Mouse (Mus musculus) heart, embryonic 12.5 days (tissue): ENCODE data around the gene Herc3. TPM values are rescaled to one million over a fixed set of nuclear protein-coding genes. Genes with fewer than 3 reads are reported as not detected.
"Not testable (repeated sequence)": the region's sequence is repeated elsewhere in the genome, so short reads cannot be mapped to it uniquely, and the experiment has no call there.

Experiments used
- ATAC-seq: fragments of 200-750 bp; cut with Nextera tagmentation; 2 replicates; pipeline ENCODE4 v1.8.0; 2017; ENCODE audit warnings: moderate TSS enrichment, moderate library complexity; ENCODE audit not compliant: insufficient number of reproducible peaks, low FRiP score
- H3K27ac ChIP-seq: fragments of 300-500 bp; sonication (generic); 2 replicates; pipeline ENCODE4 v1.5.1; 2016; ENCODE audit warnings: mild to moderate bottlenecking, moderate library complexity; ENCODE audit not compliant: poor library complexity, severe bottlenecking
- H3K27me3 ChIP-seq: fragments of 300-500 bp; sonication (generic); replicated peaks from 2 replicates; pipeline ENCODE4 v1.6.1; 2016; ENCODE audit warnings: mild to moderate bottlenecking, moderate library complexity
- H3K36me3 ChIP-seq: fragments of 300-500 bp; sonication (generic); 2 replicates; pipeline ENCODE4 v1.6.1; 2016; ENCODE audit warnings: mild to moderate bottlenecking, moderate library complexity
- H3K4me1 ChIP-seq: fragments of 300-500 bp; sonication (generic); replicated peaks from 2 replicates; pipeline ENCODE4 v1.6.1; 2016; ENCODE audit warnings: mild to moderate bottlenecking
- H3K4me2 ChIP-seq: fragments of 300-500 bp; sonication (generic); 2 replicates; pipeline ENCODE4 v1.6.1; 2016; ENCODE audit warnings: mild to moderate bottlenecking, moderate library complexity
- H3K4me3 ChIP-seq: fragments of 300-500 bp; sonication (generic); 2 replicates; pipeline ENCODE4 v1.5.1; 2016; ENCODE audit warnings: mild to moderate bottlenecking
- H3K9ac ChIP-seq: fragments of 300-500 bp; sonication (generic); 2 replicates; pipeline ENCODE4 v1.6.1; 2016; ENCODE audit warnings: mild to moderate bottlenecking, moderate library complexity
- H3K9me3 ChIP-seq: fragments of 300-500 bp; sonication (generic); replicated peaks from 2 replicates; pipeline ENCODE4 v1.6.1; 2016; ENCODE audit warnings: mild to moderate bottlenecking, moderate library complexity
- WGBS: fragments of 180-500 bp; shearing (Covaris S2); methylation state at CpG from one replicate; pipeline ENCODE4 v1.1.7; 2016; 5-methylcytosine and 5-hydroxymethylcytosine counted together
- polyA plus RNA-seq: library from polyadenylated mRNA; unstranded; fragments of >200 nt; fragmentation: Nextera tagmentation; extraction: Ambion mirVana; gene quantifications from 2 replicates; pipeline ENCODE4 v1.2.1, GENCODE M21; 2016

The Herc3 gene
- polyA plus RNA-seq, 1 experiment from 2014 or later, result 38.3 TPM

DNA sequence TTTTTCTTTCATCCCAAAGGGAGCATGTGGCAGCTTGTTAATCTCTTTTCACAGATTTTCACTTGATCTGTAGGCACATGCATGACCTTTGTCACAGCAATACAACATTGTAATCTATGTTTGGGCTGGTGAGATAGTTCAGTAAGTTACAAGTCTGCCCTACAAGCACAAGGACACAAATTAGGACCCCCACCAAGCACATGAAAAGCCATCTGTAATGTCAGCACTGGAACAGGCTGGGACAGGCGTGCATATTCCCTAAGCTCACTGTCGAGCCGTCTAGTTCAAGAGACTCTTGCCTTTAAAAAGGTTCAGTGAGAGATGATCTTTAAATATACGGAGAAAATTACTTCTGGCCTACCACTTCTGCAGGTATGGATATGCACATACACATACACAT lies 28.3 kb downstream of the Herc3 start:
- no peak overlapping the region for H3K27ac ChIP-seq
- no peak overlapping the region for H3K4me2 ChIP-seq
- peaks cover 22% of the 10 kb centered on the region for H3K36me3 ChIP-seq
- no peak for ATAC-seq
- 93% methylated on average over 4 of the region's 4 CpGs for WGBS
- no peak overlapping the region for H3K4me3 ChIP-seq
- no peak overlapping the region for H3K9ac ChIP-seq
- no peaks in the 10 kb centered on the region for H3K27me3 ChIP-seq
- peaks cover 14% of the 10 kb centered on the region for H3K4me1 ChIP-seq
- no peaks in the 10 kb centered on the region for H3K9me3 ChIP-seq

DNA sequence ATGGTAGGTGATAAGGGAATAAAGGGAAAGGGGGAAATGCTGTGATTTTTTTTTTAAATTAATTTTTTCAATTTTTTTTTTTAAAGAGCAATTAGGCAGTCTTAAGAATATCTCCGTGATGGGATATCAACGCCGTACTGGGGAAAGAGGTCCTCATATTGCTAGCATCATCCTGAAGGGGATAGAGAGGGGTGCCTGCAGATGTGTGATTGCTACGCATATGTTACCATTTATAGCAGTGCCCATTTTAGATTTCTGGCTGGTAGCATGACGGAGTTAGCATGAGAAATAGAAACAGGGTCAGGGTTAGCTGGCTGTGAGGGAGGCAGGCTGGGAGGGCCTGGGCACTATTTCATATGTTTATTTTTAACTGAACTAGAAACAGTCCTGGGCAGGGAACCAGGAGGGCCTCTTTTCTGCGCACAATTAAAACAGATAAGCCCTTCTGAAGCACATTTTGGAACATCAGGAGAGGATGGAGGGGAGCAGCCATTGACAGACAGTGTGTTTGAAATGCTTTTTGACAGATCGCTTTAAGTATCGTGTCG lies 31.3 kb downstream of the Herc3 start:
- Histone ChIP-seq H3K9ac (no peak overlapping the region), H3K27ac (peak overlapping the region; percentile 66), H3K36me3 (peaks cover 16% of the 10 kb centered on the region), H3K9me3 (no peaks in the 10 kb centered on the region), H3K4me2 (peak overlapping the region; percentile 28; the same call in 1 of the 2 replicates), H3K27me3 (no peaks in the 10 kb centered on the region), H3K4me3 (peak overlapping the region; percentile 13; the same call in 1 of the 2 replicates), H3K4me1 (peaks cover 1% of the 10 kb centered on the region)
- ATAC-seq, result 0 out of 2 replicates have a peak, but pooled peaks have one; percentile 48
- WGBS, result 56% methylated on average over 9 of the region's 9 CpGs

DNA sequence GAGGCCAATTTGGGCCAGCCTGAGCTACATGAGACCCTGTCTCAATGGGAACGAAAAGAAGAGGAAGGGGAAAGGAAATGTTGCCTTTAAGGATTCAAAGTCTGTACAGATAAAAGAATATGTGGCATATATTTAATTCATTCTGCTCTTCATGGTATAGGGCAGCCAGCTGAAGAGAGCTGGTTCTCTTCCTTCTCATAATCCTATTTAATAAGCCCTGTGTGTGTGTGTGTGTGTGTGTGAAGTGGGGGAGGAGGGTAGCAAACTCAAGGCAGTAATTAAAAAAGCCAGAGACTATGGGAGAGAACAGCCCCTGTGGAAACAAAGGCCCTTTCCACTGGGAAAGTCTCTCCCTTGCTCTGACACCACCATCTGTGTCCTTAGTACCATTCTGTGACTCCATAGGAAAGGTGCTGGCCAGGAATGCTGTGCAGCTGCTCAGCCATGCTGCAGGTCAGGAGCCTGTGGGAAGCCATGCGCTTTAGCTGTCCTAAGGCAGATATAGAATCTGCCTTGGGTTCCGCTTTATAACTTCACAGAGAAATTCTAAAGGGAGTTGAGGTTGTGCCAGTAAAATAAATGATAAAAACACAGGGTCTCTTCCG lies 32.5 kb downstream of the Herc3 start:
- Histone ChIP-seq H3K27ac (no peak overlapping the region; the same call in 1 of the 2 replicates), H3K4me3 (no peak overlapping the region), H3K9ac (no peak overlapping the region), H3K27me3 (no peaks in the 10 kb centered on the region), H3K9me3 (no peaks in the 10 kb centered on the region), H3K4me2 (peak overlapping the region; percentile 33), H3K36me3 (peaks cover 16% of the 10 kb centered on the region), H3K4me1 (peaks cover 9% of the 10 kb centered on the region)
- WGBS, result 88% methylated on average over 4 of the region's 4 CpGs
- ATAC-seq, result no peak

DNA sequence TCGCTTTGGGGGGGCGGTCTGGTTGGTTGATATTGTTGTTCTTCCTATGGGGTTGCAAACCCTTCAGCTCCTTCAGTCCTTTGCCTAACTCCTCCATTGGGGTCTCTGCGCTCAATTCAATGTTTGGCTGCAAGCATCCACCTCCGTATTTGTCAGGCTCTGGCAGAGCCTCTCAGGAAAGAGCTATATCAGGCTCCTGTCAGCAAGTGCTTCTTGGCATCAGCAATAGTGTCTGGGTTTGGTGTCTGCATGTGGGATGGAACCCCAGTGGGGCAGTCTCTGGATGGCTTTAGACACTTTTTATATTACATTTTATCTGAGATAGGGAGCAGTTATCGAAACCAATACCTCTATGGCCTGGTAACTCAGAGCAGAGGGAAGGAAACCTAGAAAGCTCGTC lies 36.6 kb downstream of the Herc3 start:
- H3K9me3 ChIP-seq, H3K4me1 ChIP-seq, H3K4me3 ChIP-seq, H3K4me2 ChIP-seq, ATAC-seq, H3K9ac ChIP-seq, H3K27ac ChIP-seq, H3K27me3 ChIP-seq, H3K36me3 ChIP-seq: not testable (repeated sequence)
- 66% methylated on average over 6 of the region's 6 CpGs for WGBS

DNA sequence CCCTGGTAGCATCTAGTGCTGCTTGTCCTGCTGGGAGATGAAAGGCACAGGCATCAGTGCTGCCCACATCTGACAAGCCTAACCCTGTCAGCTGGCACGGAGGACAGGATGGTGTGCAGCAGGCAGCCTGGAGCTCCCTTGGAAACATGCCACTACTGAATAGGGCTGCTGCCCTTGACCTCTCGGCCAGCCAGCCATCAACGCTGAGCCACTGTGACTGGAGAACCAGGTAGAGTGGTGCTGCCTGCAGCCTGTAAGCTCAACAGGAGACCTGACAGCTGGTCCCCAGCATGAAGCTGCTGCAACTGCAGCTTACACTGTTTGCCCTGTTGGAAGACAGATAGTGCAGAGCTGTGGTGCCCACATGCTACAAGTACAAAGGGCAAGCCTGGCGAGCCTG lies 48.3 kb downstream of the Herc3 start:
- no peaks in the 10 kb centered on the region for H3K4me1 ChIP-seq
- H3K9ac ChIP-seq, result no peak overlapping the region
- no peak for ATAC-seq
- H3K27me3 ChIP-seq, result no peaks in the 10 kb centered on the region
- no peak overlapping the region for H3K27ac ChIP-seq
- H3K9me3 ChIP-seq, result no peaks in the 10 kb centered on the region
- peaks cover 34% of the 10 kb centered on the region for H3K36me3 ChIP-seq
- 47% methylated on average over 4 of the region's 4 CpGs for WGBS
- no peak overlapping the region for H3K4me3 ChIP-seq
- no peak overlapping the region for H3K4me2 ChIP-seq

DNA sequence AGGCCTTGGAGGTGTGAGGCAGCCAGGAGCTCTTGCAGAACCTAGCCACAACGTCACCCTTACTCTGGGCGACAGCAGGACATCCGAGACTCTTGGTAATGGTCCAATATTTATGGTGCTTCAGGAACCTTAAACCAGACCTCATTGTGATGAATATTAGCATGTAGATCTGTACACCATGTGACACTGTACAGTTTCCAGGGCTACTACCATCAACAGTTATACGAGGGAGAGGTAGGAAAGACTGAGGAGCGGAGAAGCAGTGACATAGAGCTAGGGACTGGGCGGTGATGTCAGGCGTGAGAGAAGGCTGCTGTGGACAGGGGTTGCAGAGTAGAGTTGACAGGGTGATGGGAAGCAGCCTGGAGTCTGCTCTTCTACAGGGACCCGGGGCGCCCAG lies 48.7 kb downstream of the Herc3 start:
- Histone ChIP-seq H3K9me3 (no peaks in the 10 kb centered on the region), H3K36me3 (peaks cover 30% of the 10 kb centered on the region), H3K4me1 (no peaks in the 10 kb centered on the region), H3K4me2 (no peak overlapping the region), H3K9ac (no peak overlapping the region), H3K27me3 (no peaks in the 10 kb centered on the region), H3K4me3 (no peak overlapping the region), H3K27ac (no peak overlapping the region)
- ATAC-seq, result no peak
- WGBS, result 88% methylated on average over 9 of the region's 9 CpGs

DNA sequence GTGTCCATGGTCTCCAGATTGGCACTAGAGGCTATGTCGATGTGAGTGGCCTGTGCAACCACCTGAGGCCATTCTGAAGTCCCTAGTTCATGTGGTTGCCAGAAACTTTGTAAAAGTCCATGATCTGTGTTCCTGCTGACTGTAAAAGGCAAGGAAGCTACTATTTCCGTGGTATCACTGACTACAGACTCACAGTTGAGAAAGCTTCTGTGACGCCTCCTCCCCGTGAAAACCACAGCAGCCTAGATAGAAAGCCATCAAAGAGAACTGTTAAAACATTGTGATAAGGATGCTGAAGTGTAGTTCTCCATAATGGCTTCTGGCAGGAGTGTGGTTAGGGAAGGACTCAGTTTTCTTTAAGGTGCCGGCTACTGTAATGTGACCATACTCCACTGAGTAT lies 49.6 kb downstream of the Herc3 start:
- Histone ChIP-seq H3K9ac (no peak overlapping the region), H3K36me3 (peaks cover 29% of the 10 kb centered on the region), H3K9me3 (no peaks in the 10 kb centered on the region), H3K4me1 (no peaks in the 10 kb centered on the region), H3K4me3 (no peak overlapping the region), H3K27ac (no peak overlapping the region), H3K4me2 (no peak overlapping the region), H3K27me3 (no peaks in the 10 kb centered on the region)
- 52% methylated on average over 5 of the region's 5 CpGs for WGBS
- ATAC-seq, result no peak

DNA sequence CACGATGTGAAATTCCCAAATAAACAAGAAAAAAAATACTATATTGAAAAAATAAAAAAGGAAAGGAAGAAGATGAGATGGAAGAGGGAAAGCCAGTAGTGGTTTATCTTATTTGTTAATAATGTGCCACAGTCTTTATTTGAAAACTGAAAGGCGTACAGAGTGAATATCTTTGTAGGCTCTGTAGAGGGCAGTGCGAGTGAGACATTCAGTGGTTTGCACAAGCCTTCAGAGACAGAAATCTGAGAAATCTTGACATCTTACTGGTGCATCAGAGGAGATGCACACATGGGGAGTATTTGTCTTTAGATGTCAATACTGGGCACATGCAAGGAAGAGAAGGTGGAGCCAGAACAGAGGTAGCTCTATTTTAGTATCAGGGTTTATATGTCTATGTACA lies 50.1 kb downstream of the Herc3 start:
- Histone ChIP-seq H3K9ac (no peak overlapping the region), H3K4me3 (no peak overlapping the region), H3K36me3 (peaks cover 26% of the 10 kb centered on the region), H3K27ac (no peak overlapping the region), H3K27me3 (no peaks in the 10 kb centered on the region), H3K4me1 (no peaks in the 10 kb centered on the region), H3K4me2 (no peak overlapping the region), H3K9me3 (no peaks in the 10 kb centered on the region)
- no peak for ATAC-seq
- 87% methylated on average over 3 of the region's 3 CpGs for WGBS

DNA sequence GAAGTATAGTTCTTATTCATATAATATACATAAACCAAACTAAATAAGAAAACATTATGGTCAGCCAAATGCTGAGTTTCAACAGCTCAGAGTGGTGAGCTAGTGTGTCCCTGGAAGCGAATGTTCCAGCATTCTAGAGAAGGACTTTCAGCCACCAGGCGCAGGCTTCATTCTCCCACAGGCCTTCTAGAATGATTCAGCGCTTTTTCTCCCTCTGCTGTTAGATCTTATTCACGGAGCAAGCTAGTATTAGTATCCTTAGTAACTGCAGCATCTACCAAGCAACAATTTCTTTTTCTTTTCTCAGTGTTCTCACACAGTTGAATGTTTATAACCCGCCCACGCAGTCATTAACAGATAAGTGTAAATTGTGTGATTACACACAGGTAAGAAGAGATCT lies 51.0 kb downstream of the Herc3 start:
- WGBS, result 72% methylated on average over 6 of the region's 6 CpGs
- ATAC-seq, result no peak
- Histone ChIP-seq H3K27ac (no peak overlapping the region), H3K27me3 (no peaks in the 10 kb centered on the region), H3K9me3 (no peaks in the 10 kb centered on the region), H3K4me1 (no peaks in the 10 kb centered on the region), H3K36me3 (peaks cover 22% of the 10 kb centered on the region), H3K9ac (no peak overlapping the region), H3K4me3 (no peak overlapping the region), H3K4me2 (no peak overlapping the region)

DNA sequence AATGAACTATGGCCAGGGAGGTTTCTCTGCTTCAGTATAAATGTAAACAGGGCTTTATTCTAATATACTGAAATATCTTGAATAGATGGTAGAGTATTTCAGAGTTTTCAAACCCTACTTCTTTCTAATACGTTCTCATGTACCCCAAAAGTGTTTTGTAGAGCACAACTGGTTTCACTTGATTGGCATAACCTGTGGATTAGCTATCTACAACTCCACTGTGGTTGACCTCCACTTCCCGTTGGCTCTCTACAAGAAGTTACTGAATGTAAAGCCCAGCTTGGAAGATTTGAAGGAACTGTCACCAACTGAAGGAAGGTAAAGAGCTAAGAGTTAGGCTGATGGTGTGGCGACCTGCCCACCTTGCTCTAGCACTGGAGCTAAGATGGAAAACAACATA lies 58.7 kb downstream of the Herc3 start:
- no peaks in the 10 kb centered on the region for H3K27me3 ChIP-seq
- peaks cover 47% of the 10 kb centered on the region for H3K36me3 ChIP-seq
- no peak overlapping the region for H3K27ac ChIP-seq
- no peak overlapping the region for H3K4me2 ChIP-seq
- H3K4me1 ChIP-seq, result no peaks in the 10 kb centered on the region
- no peak overlapping the region for H3K9ac ChIP-seq
- no peak overlapping the region for H3K4me3 ChIP-seq
- 77% methylated on average over 3 of the region's 3 CpGs for WGBS
- ATAC-seq, result no peak
- no peaks in the 10 kb centered on the region for H3K9me3 ChIP-seq

DNA sequence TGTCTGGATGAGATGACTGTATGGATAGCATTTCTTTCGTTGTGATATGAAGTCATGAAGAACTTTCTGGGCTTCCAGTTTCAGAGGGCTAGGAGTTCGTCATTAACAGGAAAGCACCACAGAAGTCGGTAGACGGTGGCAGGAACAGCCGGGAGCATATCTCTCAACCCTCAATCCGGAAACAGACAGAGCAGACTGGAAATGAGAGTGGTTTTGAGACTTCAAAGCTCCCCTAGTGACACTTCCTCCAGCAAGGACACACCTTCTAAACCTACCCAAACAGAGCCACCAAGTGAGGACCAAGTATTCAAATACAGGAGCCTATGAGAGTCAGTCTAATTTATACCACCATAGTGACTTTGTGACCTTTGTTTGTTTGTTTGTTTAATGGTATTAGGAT lies 62.0 kb downstream of the Herc3 start:
- 64% methylated on average over 6 of the region's 6 CpGs for WGBS
- peaks cover 56% of the 10 kb centered on the region for H3K36me3 ChIP-seq
- H3K9ac ChIP-seq, result no peak overlapping the region
- H3K4me3 ChIP-seq, result no peak overlapping the region
- no peaks in the 10 kb centered on the region for H3K9me3 ChIP-seq
- no peaks in the 10 kb centered on the region for H3K27me3 ChIP-seq
- no peak overlapping the region for H3K4me2 ChIP-seq
- no peak for ATAC-seq
- H3K4me1 ChIP-seq, result no peaks in the 10 kb centered on the region
- H3K27ac ChIP-seq, result no peak overlapping the region

DNA sequence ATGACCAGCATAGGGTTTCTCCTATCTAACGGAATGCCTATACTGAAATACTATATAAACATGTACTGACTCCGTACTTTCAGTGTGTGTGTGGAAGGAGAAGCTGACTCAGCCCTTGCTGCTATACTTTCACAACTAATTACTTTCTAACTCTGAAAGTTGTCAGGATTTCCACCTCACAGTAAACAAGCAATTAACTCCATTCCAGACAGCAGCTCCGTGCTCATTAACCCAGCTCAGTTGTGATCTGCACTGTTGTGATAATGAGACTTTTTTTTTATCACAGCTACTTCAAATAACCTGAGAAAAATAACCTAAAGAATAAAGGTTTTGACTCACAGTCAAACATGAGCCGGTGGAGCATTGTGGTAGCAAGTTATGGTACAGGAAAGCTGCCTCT lies 63.7 kb downstream of the Herc3 start:
- Histone ChIP-seq H3K4me3 (no peak overlapping the region), H3K4me1 (no peaks in the 10 kb centered on the region), H3K27me3 (no peaks in the 10 kb centered on the region), H3K27ac (no peak overlapping the region), H3K9me3 (no peaks in the 10 kb centered on the region), H3K36me3 (peaks cover 47% of the 10 kb centered on the region), H3K4me2 (no peak overlapping the region), H3K9ac (no peak overlapping the region)
- WGBS, result 88% methylated on average over 4 of the region's 4 CpGs
- ATAC-seq, result no peak
